Mouse (Mus musculus) bone marrow, adult 2 months (tissue): Measurements from ENCODE around the gene Inha. TPM values are rescaled to one million over a fixed set of nuclear protein-coding genes. Genes with fewer than 3 reads are reported as not detected.

Experiments
- H3K27ac ChIP-seq: fragments of 200-500 bp; 2 replicates; pipeline ENCODE4 v1.5.1; 2012; ENCODE audit warnings: low read depth, mild to moderate bottlenecking, control low read depth, inconsistent platforms, low read length; ENCODE audit not compliant: control insufficient read depth, poor library complexity, insufficient read depth
- H3K4me1 ChIP-seq: fragments of 200-500 bp; 2 replicates; pipeline ENCODE4 v1.6.1; 2011; ENCODE audit warnings: low read length; ENCODE audit not compliant: control insufficient read depth, insufficient read depth
- H3K4me3 ChIP-seq: fragments of 200-500 bp; replicated peaks from 2 replicates; pipeline ENCODE3; 2011; ENCODE audit warnings: mild to moderate bottlenecking, low read depth, low read length, control low read depth; ENCODE audit not compliant: control insufficient read depth
- CTCF ChIP-seq: fragments of 200-500 bp; IDR thresholded peaks from 2 replicates; pipeline ENCODE4 v1.5.1; 2011; ENCODE audit warnings: low read length, control low read depth; ENCODE audit not compliant: control insufficient read depth, insufficient read depth
- POLR2A ChIP-seq: fragments of 200-500 bp; IDR thresholded peaks from 2 replicates; pipeline ENCODE4 v1.6.1; 2011; ENCODE audit warnings: low read depth, mild to moderate bottlenecking, control low read depth, low read length, borderline replicate concordance; ENCODE audit not compliant: control insufficient read depth
- WGBS: fragments of 180-500 bp; shearing (Covaris S2); methylation state at CpG from one replicate; pipeline ENCODE4 v1.1.7; 2018; 5-methylcytosine and 5-hydroxymethylcytosine counted together
- polyA plus RNA-seq: library from polyadenylated mRNA; stranded (reverse); fragments of >200 nt; gene quantifications from 2 replicates; pipeline ENCODE4 v1.2.4, GENCODE M21; 2011; ENCODE audit warnings: low replicate concordance; ENCODE audit not compliant: missing spikeins, insufficient read depth, insufficient read length

Gene Inha
- polyA plus RNA-seq, 1 experiment = not detected

DNA sequence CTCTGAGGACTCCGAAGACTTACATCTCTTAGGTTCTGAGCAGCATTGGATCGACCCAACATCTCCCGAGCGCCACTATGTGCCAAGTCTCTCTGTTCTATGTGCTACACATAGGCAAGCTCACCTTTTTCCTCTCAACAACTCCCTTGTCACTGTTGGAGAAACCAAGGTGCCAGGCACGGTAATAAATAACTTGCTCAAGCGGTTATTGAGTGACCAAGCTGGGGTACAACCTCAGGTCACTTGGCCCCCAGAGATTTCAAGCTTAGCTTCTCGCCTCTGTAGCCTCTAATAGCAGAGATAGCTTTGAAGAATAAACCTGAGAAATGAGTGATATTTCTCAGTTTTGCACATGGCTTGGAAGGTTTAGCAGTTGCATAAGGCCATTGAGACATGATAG, 34.6 kb downstream of the Inha start:
- no peak for TF ChIP-seq POLR2A
- TF ChIP-seq CTCF = no peak

DNA sequence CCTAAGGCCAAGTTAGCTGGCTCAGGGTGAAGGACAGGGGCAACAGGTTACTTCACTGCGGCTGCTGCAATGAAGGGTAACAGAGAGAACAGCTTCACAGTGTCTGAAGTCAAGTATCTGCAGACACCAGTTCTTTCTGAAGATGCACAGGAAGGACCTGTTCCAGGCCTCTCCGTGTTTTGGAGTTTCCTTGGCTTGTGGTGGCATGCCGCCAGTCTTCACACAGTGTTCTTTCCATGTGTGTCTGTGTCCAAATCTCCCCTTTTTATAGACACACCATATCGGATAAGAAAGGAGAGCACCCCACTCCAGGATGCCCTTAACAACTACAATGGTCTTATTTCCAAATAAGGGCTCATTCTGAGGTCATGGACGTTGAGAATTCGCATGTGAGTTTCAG, 37.5 kb downstream of the Inha start:
- TF ChIP-seq POLR2A (no peak), CTCF (no peak)
- WGBS = 76% methylated on average over 6 of the region's 6 CpGs
- Histone ChIP-seq H3K27ac (no peak overlapping the region), H3K4me1 (no peaks in the 10 kb centered on the region), H3K4me3 (no peak overlapping the region)

More for the DNA sequence above, 34.6 kb downstream of the Inha start:
- Histone ChIP-seq H3K4me3 (no peak overlapping the region), H3K27ac (no peak overlapping the region), H3K4me1 (no peaks in the 10 kb centered on the region)
- 85% methylated on average over 7 of the region's 7 CpGs for WGBS

DNA sequence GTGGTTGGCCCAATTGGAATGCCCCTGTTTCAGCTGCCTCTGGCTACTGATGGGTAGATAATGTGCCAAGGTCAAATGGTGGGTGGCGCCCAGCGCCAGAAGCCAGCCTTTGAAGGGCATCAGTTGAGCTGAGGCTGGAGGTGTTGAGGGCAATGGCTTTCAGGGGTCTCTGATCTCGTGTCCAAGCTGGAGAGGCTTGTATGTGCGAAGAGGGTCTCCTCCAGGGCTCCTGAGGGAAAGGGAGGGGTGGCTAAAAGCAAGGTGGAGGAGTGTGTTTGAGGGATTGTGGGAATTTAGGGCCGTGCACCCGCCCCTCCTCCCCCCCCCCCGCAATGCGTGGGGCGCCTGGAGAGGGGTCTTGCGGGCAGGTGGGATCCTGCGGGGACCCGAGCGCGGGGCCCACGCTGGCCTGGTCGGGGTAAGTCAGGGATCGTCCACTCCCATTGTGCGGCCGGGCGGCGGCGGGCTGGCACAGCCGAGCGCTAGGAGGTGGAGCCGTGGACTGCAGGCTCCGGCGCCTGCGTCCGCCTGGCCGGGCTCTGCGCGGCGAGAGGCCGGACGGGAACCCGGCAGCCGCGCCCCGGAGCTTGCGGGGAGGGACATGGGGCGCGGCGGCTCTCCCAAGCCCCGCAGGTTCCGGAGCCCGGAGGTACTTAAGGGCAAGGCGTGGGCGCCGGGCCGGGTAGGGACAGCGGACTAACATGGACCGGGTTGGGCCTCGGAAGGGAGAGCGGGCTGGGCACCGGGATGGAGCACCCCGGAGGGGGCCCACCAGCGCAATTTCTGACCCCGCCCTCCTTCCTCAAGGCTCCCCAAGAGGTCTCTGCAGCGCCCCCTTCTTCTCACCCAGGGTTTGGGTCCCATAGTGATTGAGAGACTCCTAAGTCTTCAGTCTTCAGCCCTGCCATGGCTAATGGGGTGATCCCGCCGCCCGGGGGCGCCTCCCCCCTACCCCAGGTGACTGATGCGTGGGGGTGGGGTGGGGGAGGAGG, 39.4 kb downstream of the Inha start, which contains the start of gene Slc4a3:
Gene Slc4a3, plus strand, starts transcription at position 302 of the 992 bp plus-strand sequence.
- H3K27ac ChIP-seq = no peak within 1 kb of the TSS; the same call in 1 of the 2 replicates
- WGBS = 3% methylated on average over 64 of the region's 64 CpGs
- no peak within 1 kb of the TSS for H3K4me3 ChIP-seq
- TF ChIP-seq CTCF (no peak), POLR2A (no peak)
- H3K4me1 ChIP-seq = no peaks in the 10 kb centered on the region

DNA sequence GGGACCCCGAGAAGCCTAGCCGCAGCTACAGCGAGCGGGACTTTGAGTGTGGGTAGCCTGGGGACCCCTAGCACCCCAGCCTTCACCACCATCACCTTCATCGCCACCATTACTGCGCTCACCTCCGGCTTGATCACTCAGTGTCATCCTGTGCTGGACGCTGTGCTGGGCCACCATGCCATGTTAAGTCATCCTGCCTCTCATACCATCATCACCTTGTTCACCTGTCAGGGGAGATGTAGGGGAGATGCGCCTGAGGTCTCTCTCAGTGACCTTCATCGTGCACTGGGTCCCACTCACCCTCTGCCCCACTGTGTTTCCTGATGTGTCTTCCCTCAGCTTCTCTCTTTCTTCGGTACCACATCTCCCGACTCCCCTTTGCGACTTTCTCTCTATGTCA, 40.5 kb downstream of the Inha start:
- TF ChIP-seq POLR2A = no peak
- TF ChIP-seq CTCF = no peak
- no peaks in the 10 kb centered on the region for H3K4me1 ChIP-seq
- no peak overlapping the region for H3K4me3 ChIP-seq
- H3K27ac ChIP-seq = no peak overlapping the region
- 80% methylated on average over 13 of the region's 13 CpGs for WGBS

DNA sequence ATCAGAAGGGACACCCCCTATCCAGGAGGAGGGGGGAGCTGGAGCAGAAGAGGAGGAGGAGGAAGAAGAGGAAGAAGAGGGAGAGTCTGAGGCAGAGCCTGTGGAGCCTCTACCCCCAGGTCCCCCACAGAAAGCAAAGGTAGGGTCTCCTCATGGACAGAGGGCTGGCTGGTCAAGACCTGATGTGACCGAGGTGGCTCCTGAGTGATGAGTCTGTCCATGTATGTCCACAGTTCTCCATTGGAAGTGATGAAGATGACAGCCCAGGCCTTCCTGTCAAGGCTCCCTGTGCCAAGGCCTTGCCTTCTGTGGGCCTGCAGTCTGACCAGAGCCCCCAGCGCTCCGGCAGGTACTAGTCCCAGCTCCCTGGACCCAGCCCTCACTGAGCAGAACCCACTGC, 41.2 kb downstream of the Inha start:
- Histone ChIP-seq H3K4me3 (no peak overlapping the region), H3K4me1 (no peaks in the 10 kb centered on the region), H3K27ac (no peak overlapping the region)
- WGBS = 86% methylated on average over 3 of the region's 3 CpGs
- TF ChIP-seq CTCF (no peak), POLR2A (no peak)

DNA sequence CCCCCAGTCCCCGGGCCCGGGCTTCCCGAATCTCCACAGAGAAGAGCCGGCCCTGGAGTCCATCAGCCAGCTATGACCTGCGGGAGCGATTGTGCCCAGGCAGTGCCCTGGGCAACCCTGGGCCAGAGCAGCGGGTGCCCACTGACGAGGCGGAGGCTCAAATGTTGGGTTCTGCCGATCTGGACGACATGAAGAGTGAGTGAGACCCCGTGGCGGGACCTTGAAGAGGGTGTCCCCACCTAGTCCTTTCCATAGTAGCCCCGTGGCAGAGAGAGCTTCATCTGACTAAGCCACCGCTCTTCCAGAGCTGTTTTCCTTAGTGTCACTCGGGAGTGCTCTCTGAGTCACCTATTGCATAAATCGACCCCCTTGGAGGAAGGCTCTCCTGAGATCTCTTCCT, 42.0 kb downstream of the Inha start:
- WGBS = 81% methylated on average over 17 of the region's 17 CpGs
- Histone ChIP-seq H3K27ac (no peak overlapping the region), H3K4me3 (no peak overlapping the region), H3K4me1 (no peaks in the 10 kb centered on the region)
- TF ChIP-seq POLR2A (no peak), CTCF (no peak)

DNA sequence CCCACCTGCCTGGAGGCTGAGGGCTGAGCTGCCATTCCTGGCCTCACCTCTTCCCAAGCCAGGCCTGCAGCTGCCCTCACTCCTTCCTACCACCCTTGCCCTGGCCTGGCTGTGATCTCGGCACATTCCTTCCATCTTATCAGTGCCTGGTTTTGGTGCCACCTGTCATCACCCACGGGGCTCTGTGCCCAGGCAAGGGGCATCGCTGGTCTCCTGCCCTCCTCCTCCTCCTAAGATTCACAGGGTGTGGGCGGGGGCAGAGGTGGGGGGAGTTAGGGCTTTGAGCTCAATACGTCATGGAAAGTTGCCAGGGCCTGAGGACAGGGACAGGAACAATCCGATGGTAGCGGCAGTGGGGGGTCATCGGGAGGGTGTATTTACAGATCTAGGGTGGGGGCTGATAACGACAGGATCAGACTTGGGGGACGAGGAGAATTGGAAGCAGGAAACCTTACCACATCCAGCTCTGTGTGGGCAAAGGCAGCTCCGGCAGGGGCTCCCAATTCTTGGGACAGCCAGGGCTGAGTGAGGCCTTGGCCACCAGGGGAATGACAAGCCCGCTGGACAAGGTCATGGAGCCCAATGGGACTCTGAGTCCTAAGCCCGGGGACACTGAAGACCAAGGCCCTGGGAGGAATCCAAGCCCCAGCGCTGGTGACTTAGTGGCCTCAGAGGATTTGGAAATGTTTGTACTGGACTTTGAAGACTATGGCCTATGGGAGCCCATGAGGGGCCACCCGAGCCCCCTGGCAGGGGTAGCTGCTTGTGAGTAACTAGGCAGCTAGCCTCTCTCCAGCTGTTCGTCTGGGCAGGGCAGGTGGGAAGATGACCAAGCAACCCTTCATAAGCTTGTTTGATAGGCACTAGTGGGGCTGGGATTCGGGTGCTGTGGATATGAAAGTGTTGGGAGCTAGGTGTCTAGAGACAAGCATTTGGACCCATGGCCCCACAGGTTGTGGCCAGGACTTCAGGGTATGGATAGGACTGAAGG, 42.7 kb downstream of the Inha start:
- no peak for TF ChIP-seq POLR2A
- TF ChIP-seq CTCF = no peak
- Histone ChIP-seq H3K27ac (no peak overlapping the region), H3K4me1 (no peaks in the 10 kb centered on the region), H3K4me3 (no peak overlapping the region)
- 78% methylated on average over 17 of the region's 17 CpGs for WGBS

DNA sequence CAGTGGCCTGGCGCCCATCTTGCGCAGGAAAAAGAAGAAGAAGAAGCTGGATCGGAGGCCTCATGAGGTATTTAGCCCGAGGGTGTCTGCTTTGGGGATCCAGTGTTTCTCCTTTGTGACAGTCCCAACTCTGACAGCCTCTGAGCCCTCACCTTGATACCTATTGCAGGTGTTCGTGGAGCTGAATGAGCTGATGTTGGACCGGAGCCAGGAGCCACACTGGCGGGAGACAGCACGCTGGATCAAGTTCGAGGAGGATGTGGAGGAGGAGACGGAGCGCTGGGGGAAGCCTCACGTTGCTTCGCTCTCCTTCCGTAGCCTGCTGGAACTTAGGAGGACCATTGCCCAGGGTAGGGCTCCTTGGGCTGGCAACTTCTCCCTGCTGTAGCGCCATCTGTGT, 43.7 kb downstream of the Inha start:
- Histone ChIP-seq H3K4me1 (no peaks in the 10 kb centered on the region), H3K4me3 (no peak overlapping the region), H3K27ac (no peak overlapping the region)
- 84% methylated on average over 15 of the region's 15 CpGs for WGBS
- TF ChIP-seq POLR2A (no peak), CTCF (no peak)
